Mouse (Mus musculus) lung, adult 2 months (tissue): ENCODE results near the gene Thsd7b.

Experiments used
- CTCF ChIP-seq: fragments of 200-500 bp; IDR thresholded peaks from 2 replicates; pipeline ENCODE4 v1.5.1; 2011; ENCODE audit warnings: mild to moderate bottlenecking, low read length, control low read depth; ENCODE audit not compliant: insufficient read depth
- POLR2A ChIP-seq: fragments of 200-500 bp; IDR thresholded peaks from 2 replicates; pipeline ENCODE4 v1.6.1; 2011; ENCODE audit warnings: low read depth, mild to moderate bottlenecking, control low read depth, low read length, borderline replicate concordance; ENCODE audit errors: extremely low read depth

DNA sequence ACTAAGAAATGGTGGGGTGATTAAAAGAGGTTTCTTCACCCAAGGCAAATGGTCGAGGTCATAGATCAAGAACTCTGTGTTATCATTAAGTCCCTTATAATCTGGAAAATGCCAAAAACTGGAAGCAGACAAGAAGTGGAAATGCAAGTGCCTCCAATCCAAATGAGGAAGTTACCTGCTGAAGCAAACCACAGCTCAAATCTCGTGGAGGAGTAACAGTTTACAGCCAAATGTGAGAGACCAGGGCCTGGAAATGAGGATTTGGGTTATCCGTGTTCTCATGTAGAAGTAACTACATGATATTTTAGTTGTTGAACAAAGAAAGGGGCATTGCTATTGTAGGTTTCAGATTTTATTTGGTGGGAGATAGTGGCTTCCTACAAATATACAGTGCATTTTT, 335.3 kb downstream of the Thsd7b start:
- TF ChIP-seq CTCF (no peak), POLR2A (no peak)
